Mouse (Mus musculus) myocyte (in vitro differentiated cells): ENCODE data around the gene Neurod6. TPM values are rescaled to one million over a fixed set of nuclear protein-coding genes. Genes with fewer than 3 reads are reported as not detected.
"Not testable (repeated sequence)": the region's sequence is repeated elsewhere in the genome, so short reads cannot be mapped to it uniquely, and the experiment has no call there.

Source experiments
- H3K27me3 ChIP-seq: one replicate; pipeline ENCODE4 v1.6.1; 2011; ENCODE audit not compliant: control insufficient read depth, insufficient read depth, insufficient read length
- H3K36me3 ChIP-seq: one replicate; pipeline ENCODE4 v1.6.1; 2011; ENCODE audit not compliant: control insufficient read depth, insufficient read depth
- H3K4me2 ChIP-seq: one replicate; pipeline ENCODE4 v1.6.1; 2011; ENCODE audit warnings: low read depth, control low read depth
- H3K4me3 ChIP-seq: one replicate; pipeline ENCODE4 v1.5.1; 2011; ENCODE audit warnings: mild to moderate bottlenecking, control low read depth, moderate library complexity
- H3K79me2 ChIP-seq: one replicate; pipeline ENCODE4 v1.6.1; 2011; ENCODE audit not compliant: control insufficient read depth, insufficient read depth
- H3ac ChIP-seq: one replicate; pipeline ENCODE4 v1.6.1; 2011; ENCODE audit not compliant: control insufficient read depth, insufficient read length
- CEBPB ChIP-seq: IDR thresholded peaks from 2 replicates; pipeline ENCODE4 v1.6.1; 2011; ENCODE audit warnings: mild to moderate bottlenecking, moderate library complexity; ENCODE audit not compliant: poor library complexity, insufficient read depth, severe bottlenecking
- E2F4 ChIP-seq: IDR thresholded peaks from one replicate; pipeline ENCODE4 v1.6.1; 2011; ENCODE audit warnings: mild to moderate bottlenecking, control low read depth, moderate library complexity; ENCODE audit not compliant: insufficient read depth
- MAX ChIP-seq: IDR thresholded peaks from one replicate; pipeline ENCODE4 v1.6.1; 2011; ENCODE audit warnings: low read depth, mild to moderate bottlenecking, control low read depth
- MYOD1 ChIP-seq, 3 experiments: IDR thresholded peaks; one replicate each; pipeline ENCODE4 v1.6.1; 2011; ENCODE audit warnings: control low read depth in 2 of 3, low read depth in 2 of 3, mild to moderate bottlenecking in 2 of 3, moderate library complexity in 1 of 3; ENCODE audit not compliant: insufficient read length in 2 of 3, control insufficient read depth in 1 of 3
- MYOG ChIP-seq, 3 experiments: IDR thresholded peaks; one replicate each; pipeline ENCODE4 v1.6.1; 2011; ENCODE audit warnings: control low read depth in 2 of 3, low read depth in 2 of 3, mild to moderate bottlenecking in 2 of 3; ENCODE audit not compliant: insufficient read length in 2 of 3, control insufficient read depth in 1 of 3, insufficient read depth in 1 of 3
- POLR2A ChIP-seq: IDR thresholded peaks from one replicate; pipeline ENCODE4 v1.6.1; 2011; ENCODE audit warnings: low read depth, mild to moderate bottlenecking, control low read depth, moderate library complexity; ENCODE audit not compliant: insufficient read length
- POLR2AphosphoS2 ChIP-seq: IDR thresholded peaks from one replicate; pipeline ENCODE4 v1.6.1; 2011; ENCODE audit warnings: low read depth, control low read depth; ENCODE audit not compliant: insufficient read length
- REST ChIP-seq: IDR thresholded peaks from one replicate; pipeline ENCODE4 v1.6.1; 2011; ENCODE audit warnings: mild to moderate bottlenecking, control low read depth, moderate library complexity; ENCODE audit not compliant: insufficient read depth, insufficient read length
- SRF ChIP-seq: IDR thresholded peaks from one replicate; pipeline ENCODE4 v1.6.1; 2011; ENCODE audit warnings: low read depth; ENCODE audit not compliant: control insufficient read depth, insufficient read length
- TCF12 ChIP-seq: IDR thresholded peaks from one replicate; pipeline ENCODE4 v1.6.1; 2011; ENCODE audit warnings: mild to moderate bottlenecking, control low read depth; ENCODE audit not compliant: poor library complexity, insufficient read depth, severe bottlenecking
- TCF3 ChIP-seq: IDR thresholded peaks from one replicate; pipeline ENCODE4 v1.6.1; 2011; ENCODE audit warnings: low read depth, control low read depth; ENCODE audit not compliant: insufficient read length
- USF1 ChIP-seq: IDR thresholded peaks from one replicate; pipeline ENCODE4 v1.6.1; 2011; ENCODE audit warnings: low read depth, mild to moderate bottlenecking, control low read depth, moderate library complexity
- polyA plus RNA-seq: library from polyadenylated mRNA; unstranded; fragments of >200 nt; fragmentation: generic; extraction: Trizol; gene quantifications from one replicate; pipeline ENCODE4 v1.2.1, GENCODE M21; 2012; ENCODE audit warnings: missing spikeins

The Neurod6 gene
- polyA plus RNA-seq: not detected

DNA sequence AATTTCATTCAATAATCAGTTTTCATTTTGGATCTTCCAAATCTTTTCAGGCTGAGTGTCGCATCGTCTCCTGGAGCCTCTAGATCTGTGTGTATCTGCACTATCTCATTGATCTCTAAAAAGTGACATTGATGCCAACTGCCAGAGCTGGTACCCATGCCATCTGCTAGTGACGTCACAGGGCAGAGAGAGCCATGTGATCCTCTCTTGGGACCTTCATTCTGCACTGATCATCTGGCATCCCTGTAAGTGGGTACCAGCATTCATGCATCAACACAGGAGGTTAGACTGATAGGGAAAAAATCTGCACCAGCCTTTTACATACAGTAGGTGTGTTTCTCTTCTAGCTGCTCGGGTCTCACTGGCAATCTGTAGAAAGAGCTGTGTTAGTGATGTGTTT, at the start of gene Neurod6:
Gene Neurod6, minus strand, starts transcription at position 290 of the 400 bp plus-strand sequence.
- Histone ChIP-seq H3K4me2 (no peak within 1 kb of the TSS), H3K27me3 (peaks cover 17% of the 10 kb centered on the region), H3K4me3 (no peak within 1 kb of the TSS), H3ac (no peak within 1 kb of the TSS), H3K79me2 (no peaks in the 10 kb centered on the region), H3K36me3 (no peaks in the 10 kb centered on the region)
- TF ChIP-seq TCF12: no peak
- TF ChIP-seq CEBPB: no peak
- TF ChIP-seq POLR2A: no peak
- no peak for TF ChIP-seq MYOD1 (IDR thresholded peaks at IDR 0.05; ENCODE audit: control insufficient read depth in 1 of 3, insufficient read length in 2 of 3, low read depth in 2 of 3)
- no peak for TF ChIP-seq USF1
- TF ChIP-seq E2F4: no peak
- TF ChIP-seq SRF: no peak
- TF ChIP-seq TCF3: no peak
- no peak for TF ChIP-seq MYOG (IDR thresholded peaks at IDR 0.05; ENCODE audit: control insufficient read depth in 1 of 3, insufficient read depth in 1 of 3, insufficient read length in 2 of 3, low read depth in 2 of 3)
- no peak for TF ChIP-seq REST

DNA sequence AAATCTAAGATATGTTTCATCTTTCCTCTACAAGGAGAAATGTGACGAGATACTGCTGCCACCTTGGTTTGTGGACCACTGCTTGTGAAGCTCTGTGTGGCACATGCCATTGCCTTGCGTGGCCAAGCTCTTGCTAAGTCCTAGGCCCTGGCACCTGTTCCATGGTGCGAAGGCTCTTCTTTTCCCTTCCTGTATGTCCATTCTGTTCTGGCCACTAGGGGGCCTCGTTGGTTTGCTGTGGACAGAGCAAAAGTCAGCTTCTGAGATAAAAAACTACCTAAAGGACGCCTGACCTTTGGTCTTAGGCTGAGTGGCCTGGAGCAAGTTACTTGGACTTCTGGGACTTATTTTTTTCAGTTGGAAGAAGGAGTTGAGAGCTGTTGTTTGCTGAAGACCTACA, 36.1 kb upstream of the Neurod6 start:
- no peaks in the 10 kb centered on the region for H3K27me3 ChIP-seq
- no peak overlapping the region for H3ac ChIP-seq
- H3K4me3 ChIP-seq: no peak overlapping the region
- TF ChIP-seq MYOG (IDR thresholded peaks at IDR 0.05; ENCODE audit: control insufficient read depth in 1 of 3, insufficient read depth in 1 of 3, insufficient read length in 2 of 3, low read depth in 2 of 3): no peak
- no peak for TF ChIP-seq SRF
- TF ChIP-seq E2F4: no peak
- no peak for TF ChIP-seq CEBPB
- no peak for TF ChIP-seq USF1
- no peak for TF ChIP-seq POLR2AphosphoS2
- TF ChIP-seq TCF12: no peak
- TF ChIP-seq MAX: no peak
- TF ChIP-seq REST: no peak
- no peak for TF ChIP-seq TCF3
- TF ChIP-seq MYOD1 (IDR thresholded peaks at IDR 0.05; ENCODE audit: control insufficient read depth in 1 of 3, insufficient read length in 2 of 3, low read depth in 2 of 3): no peak
- no peak for TF ChIP-seq POLR2A
- H3K36me3 ChIP-seq: no peaks in the 10 kb centered on the region
- H3K79me2 ChIP-seq: no peaks in the 10 kb centered on the region
- H3K4me2 ChIP-seq: no peak overlapping the region

DNA sequence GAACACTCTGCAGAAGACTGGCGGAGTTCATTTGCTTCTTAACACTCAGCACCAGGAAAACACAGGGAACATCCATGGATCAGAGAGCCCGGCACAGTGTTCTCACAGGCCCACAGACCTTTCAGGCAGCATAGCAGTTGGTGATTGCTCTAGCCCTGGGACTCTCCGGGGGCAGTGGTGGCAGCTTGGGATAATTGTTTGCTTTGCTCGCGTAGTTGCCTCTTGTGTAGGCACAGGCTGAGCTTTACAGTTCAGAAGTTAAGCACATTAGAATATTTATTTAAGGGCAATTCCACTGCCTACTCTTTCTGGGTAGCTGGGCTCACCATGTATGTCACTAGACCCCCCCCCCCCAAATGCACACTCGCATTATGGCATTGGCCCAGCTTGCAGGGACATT, 34.4 kb upstream of the Neurod6 start:
- H3K36me3 ChIP-seq: no peaks in the 10 kb centered on the region
- H3K27me3 ChIP-seq: no peaks in the 10 kb centered on the region
- no peak for TF ChIP-seq SRF
- TF ChIP-seq TCF12: no peak
- TF ChIP-seq MYOG (IDR thresholded peaks at IDR 0.05; ENCODE audit: control insufficient read depth in 1 of 3, insufficient read depth in 1 of 3, insufficient read length in 2 of 3, low read depth in 2 of 3): no peak
- TF ChIP-seq MYOD1 (IDR thresholded peaks at IDR 0.05; ENCODE audit: control insufficient read depth in 1 of 3, insufficient read length in 2 of 3, low read depth in 2 of 3): no peak
- TF ChIP-seq POLR2AphosphoS2: no peak
- TF ChIP-seq REST: no peak
- H3K4me2 ChIP-seq: no peak overlapping the region
- no peak overlapping the region for H3ac ChIP-seq
- H3K4me3 ChIP-seq: no peak overlapping the region
- no peaks in the 10 kb centered on the region for H3K79me2 ChIP-seq

DNA sequence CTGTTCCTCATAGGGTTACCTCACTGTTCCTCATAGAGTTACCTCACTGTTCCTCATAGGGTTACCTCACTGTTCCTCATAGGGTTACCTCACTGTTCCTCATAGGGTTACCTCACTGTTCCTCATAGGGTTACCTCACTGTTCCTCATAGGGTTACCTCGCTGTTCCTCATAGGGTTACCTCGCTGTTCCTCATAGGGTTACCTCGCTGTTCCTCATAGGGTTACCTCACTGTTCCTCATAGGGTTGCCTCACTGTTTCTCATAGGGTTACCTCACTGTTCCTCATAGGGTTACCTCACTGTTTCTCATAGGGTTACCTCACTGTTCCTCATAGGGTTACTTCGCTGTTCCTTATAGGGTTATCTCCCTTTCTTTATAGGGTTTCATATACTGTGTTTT, 29.9 kb upstream of the Neurod6 start:
- not testable (repeated sequence) for H3ac ChIP-seq, H3K4me3 ChIP-seq, H3K36me3 ChIP-seq, H3K27me3 ChIP-seq, H3K79me2 ChIP-seq, H3K4me2 ChIP-seq

DNA sequence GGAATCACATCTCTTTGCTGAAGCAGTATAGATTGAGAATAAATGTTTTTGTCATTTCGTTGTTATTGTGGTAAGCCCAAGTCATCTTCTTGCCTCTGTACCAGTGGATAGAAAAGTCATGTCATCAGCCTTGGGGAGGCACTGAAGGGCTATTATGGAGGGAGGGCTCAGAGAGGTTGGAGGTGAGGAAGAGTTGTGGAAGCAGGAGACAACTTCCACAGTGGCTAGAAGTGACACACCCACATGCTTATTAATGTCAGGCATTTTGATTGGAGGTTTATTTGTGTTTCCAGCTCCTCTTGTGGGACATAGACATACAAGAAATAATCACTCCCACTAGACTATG, 23.7 kb upstream of the Neurod6 start:
- H3K36me3 ChIP-seq: no peaks in the 10 kb centered on the region
- TF ChIP-seq CEBPB (no peak), MAX (no peak)
- no peak overlapping the region for H3K4me2 ChIP-seq
- no peak overlapping the region for H3K4me3 ChIP-seq
- H3K27me3 ChIP-seq: no peaks in the 10 kb centered on the region
- no peak overlapping the region for H3ac ChIP-seq
- H3K79me2 ChIP-seq: no peaks in the 10 kb centered on the region
